Mouse (Mus musculus): ENCODE results near the gene Zfp839. TPM values are rescaled to one million over a fixed set of nuclear protein-coding genes. Genes with fewer than 3 reads are reported as not detected.

Zfp839 gene
- total RNA-seq (2022), result 10 to 100 TPM; 10.5 to 12.1 (median 11.1) TPM

- peak; percentile 86 for DNase-seq (ENCODE audit: low spot score)
Measured at GRCm38 (mm10) chr12:110850010-110850928, at the start of gene Zfp839. Zfp839 (plus strand) TSS chr12:110850253.

GRCm38 (mm10) chr12:110801876-110802464 is 48.1 kb upstream of the Zfp839 start:
- no peak for DNase-seq (ENCODE audit: low spot score)

DNA sequence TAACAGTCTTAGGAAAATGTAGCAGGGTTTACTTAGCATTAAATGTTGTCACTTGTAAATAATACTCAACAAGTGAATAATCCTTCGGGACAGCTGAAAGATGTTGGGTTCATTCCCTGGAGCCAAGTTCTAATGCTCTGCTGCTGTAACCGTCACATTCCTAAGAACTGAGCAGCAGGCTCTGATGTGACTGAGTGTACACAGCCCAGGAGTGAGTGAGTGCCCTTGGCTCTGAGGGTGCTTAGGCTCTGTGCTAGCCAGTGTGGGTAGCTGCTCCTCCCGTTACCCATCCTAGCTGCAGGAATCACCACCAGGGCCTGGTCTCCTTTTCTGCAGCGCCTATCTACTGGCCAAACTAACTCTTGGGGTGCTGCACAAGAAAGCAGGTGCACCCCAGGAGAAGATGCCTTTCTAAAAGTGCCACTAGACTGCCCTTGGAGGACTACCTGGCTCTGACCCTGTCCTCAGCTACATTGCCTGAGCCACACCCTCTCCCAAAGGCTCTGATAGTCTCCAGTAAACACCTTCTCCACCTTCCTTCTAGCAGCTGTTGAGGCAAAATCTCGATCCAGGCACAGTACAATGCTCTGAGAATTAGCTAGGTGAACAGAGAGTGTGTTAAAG is 47.3 kb upstream of the Zfp839 start:
- no peak for DNase-seq (ENCODE audit: low spot score)

DNA sequence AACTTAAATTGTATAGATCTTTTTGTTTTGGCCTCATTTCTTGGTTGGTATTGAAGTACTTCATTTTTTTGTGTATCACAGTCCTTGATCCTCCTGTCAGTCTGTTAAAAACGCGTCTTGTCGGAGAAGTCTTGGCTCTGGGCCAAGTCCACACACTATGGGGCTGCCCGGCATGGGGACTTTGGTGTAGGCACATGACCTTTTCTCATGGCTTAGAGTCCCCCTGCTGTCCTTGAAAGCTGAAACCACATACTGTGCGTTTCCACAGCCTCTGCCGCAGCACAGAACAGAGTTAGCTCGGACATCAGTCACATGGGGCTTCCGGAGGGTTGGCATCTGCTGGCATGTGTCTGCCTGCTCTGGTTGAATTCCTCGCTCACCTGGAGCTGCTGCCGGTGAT is 45.8 kb upstream of the Zfp839 start:
- DNase-seq (ENCODE audit: low spot score), result no peak

GRCm38 (mm10) chr12:110806301-110806970 is 43.6 kb upstream of the Zfp839 start:
- no peak for DNase-seq (ENCODE audit: low spot score)

GRCm38 (mm10) chr12:110808430-110808829 is 41.6 kb upstream of the Zfp839 start:
- no peak for DNase-seq (ENCODE audit: low spot score)

DNA sequence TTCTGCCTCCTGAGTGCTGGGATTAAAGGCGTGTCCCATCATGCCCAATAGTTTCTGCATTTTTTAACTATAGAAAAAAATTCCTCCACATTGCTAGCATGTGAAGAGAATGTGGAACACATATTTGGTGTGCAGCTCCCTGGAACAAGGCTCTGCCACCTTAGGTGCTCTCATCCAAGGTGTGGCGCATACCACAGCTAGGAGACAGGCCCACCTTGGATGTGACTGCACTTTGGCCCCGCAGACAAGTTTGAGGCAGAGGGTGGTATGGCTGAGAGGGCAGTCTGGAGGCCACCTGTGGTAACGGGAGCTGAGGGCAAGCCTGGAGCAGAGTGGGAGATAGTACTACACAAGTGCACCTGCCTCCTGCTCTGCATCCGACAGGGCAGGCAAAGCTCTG is 41.2 kb upstream of the Zfp839 start:
- DNase-seq (ENCODE audit: low spot score), result no peak

- DNase-seq (ENCODE audit: low spot score), result no peak
Measured at GRCm38 (mm10) chr12:110813132-110813531, 36.9 kb upstream of the Zfp839 start.

GRCm38 (mm10) chr12:110813624-110814023 is 36.4 kb upstream of the Zfp839 start:
- no peak for DNase-seq (ENCODE audit: low spot score)

DNA sequence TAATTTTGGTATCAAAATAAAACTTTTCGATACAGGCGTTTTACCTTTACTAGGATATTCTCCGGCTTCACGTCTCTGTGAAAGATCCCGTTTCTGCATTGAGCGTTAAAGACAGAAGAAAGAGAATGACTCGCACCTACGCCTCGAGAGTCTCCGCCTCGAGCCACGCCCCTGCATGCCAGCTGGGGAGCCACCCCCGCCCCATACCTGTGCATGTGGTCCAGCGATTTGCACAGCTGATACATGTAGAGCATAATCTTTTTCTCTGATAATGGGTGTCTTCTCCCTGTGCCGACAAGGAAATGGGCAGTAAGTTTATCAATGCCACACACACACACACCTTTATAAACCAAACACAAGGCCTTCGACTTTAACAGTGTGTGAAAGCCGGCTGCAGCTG is 35.1 kb upstream of the Zfp839 start:
- no peak for DNase-seq (ENCODE audit: low spot score)

DNA sequence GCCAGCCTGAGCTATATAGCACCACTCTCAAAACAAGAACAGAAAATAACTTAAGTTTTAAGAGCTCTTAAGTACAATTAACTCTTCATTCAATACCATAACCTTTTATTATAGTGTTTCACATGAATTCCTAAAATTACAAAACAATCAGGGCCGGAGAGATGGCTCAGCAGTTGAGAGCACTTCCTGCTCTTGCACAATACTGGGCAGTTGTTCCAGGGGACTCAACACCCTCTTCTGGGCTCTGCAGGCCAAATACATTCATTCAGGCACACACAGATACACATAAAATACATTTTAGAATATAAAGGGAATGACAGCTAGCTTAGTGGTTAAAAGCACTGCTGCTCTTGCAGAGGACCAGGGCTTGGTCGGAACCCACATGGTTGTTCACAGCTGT is 33.2 kb upstream of the Zfp839 start:
- no peak for DNase-seq (ENCODE audit: low spot score)

DNA sequence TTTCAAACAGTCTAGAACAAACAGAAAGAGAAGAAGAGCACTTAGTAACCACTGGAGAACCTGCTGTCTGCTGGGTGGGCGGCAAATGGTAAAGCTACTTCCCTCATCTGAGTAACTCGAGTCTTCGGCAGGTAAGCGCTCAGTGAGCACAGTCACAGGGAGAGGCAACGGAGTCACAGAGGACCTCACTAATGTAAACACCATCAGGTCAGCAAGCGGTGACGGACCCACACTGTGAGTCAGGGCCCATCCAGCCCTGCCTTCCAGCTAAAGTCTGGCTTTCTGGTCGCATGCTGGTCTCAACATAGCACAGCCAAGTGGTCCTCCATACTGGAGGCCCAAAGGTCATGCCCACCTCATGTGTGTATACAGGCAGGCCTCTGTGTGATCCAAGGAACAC is 30.7 kb upstream of the Zfp839 start:
- no peak for DNase-seq (ENCODE audit: low spot score)

GRCm38 (mm10) chr12:110821787-110822186 is 28.3 kb upstream of the Zfp839 start:
- no peak for DNase-seq (ENCODE audit: low spot score)

DNA sequence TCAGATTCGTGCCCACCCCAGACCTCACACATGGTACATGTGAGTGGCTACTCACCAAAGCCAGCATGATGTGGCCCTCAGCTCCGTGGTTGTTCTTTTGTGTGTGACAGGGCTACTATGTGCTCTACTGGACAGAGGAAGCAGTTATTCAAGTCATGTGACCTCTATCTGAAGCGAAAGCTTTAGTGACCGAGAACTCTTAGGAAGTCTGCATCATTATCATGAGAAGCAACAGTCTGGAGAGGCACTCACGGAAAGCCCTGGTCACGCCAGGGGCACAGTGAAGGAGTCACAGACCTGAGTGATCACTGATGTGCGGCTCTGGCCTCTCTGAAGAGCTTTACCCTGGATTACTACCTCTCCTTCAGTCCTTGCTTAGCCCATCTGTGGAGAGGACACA is 27.7 kb upstream of the Zfp839 start:
- no peak for DNase-seq (ENCODE audit: low spot score)

DNA sequence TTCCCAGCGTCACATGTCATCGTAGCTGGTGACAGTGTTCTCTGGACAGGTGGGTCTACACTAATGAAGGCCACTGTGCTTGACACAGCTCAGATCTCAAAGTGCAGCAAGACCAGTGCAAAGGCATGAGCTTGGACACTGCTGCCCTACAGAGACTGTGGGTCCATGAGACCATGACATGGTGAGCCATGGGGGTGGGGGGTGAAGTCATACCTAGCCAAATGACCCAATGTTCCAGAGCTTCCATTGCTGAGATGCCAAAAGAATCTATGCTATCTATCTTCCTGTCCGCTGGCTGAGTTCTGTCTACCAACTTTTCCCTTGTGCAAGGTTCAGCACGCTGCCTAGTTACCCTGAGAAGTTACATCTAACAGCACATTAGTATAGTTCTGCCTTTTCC is 21.1 kb upstream of the Zfp839 start:
- DNase-seq (ENCODE audit: low spot score), result no peak

DNA sequence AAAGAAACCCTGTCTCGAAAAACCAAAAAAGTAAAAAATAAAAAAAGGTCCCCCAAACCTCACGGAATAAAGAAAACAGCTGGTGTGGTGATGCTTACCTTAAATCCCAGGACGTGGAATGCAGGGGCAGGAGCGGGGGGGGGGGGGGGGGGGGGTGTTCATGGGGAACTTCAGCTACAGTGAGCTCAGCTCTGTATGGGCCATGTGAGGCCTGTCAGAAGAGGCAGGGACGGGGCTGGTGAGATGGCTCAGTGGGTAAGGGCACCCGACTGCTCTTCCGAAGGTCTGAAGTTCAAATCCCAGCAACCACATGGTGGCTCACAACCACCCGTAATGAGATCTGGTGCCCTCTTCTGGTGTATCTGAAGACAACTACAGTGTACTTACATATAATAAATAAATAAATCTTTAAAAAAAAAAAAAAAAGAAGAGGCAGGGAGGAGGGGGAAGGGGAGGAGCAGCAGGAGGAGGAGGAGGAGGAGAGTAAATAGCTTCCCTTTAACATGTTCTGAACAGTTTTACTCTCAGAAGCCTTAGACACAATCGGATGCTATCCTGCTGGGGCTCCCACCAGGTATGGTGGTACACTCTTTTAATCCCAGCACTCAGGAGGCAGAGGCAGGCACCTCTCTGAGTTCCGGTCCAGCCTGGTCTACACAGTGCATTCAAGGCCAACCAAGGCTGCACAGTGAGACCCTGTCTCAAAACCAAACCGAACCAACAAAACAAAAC is 19.6 kb upstream of the Zfp839 start:
- DNase-seq (ENCODE audit: low spot score), result no peak

DNA sequence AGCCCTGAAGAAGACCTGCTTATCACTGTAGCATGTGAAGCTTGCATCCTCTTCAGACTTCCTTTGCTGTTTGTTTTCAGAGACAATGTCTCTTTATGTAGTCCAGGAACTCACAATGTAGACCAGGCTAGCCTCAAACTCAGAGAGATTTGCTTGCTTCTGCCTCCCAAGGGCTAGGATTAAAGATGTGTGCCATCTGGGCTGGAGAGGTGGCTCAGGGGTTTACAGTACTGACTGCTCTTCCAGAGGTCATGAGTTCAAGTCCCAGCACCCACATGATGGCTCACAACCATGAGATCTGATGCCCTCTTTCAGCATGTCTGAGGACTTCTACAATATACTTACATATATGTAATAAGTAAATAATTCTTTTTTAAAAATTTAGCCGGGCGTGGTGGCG is 14.9 kb upstream of the Zfp839 start:
- DNase-seq (ENCODE audit: low spot score), result no peak

- DNase-seq (ENCODE audit: low spot score), result no peak
Measured at GRCm38 (mm10) chr12:110836729-110837128, 13.3 kb upstream of the Zfp839 start.

DNA sequence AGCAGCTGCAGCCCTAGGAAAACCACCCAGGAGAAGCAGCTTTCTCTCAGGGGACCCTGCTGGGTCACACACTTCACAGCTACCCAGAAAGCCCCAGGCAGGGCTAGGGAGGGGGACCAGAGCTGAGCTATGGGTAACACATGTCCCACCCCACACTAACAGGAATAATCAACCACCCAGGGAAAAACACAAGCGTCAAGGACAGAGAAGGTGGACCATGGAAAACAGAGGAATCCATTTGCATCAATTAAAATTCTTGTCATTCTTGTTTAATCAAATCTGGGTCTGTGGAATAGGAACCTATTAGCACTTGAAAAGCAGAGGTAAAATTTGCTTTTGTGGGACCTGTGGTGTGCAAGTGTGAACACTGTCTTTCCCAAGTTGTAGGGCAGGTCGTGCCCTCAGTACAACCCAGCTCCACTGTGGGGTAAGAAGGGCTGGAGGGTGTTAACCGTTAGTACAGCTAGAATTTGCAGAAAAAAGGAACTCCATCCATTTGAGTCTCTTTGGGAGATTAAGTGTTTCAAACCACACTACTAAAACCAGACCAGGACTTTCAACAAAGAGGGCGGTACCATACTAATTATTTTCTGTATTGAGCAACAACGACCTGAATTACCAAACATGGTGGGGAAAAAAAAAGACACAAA is 12.7 kb upstream of the Zfp839 start:
- no peak for DNase-seq (ENCODE audit: low spot score)

- no peak for DNase-seq (ENCODE audit: low spot score)
Measured at GRCm38 (mm10) chr12:110837850-110838249, 12.2 kb upstream of the Zfp839 start.
